Mouse (Mus musculus): ENCODE data around the gene Dab1. TPM values are rescaled to one million over a fixed set of nuclear protein-coding genes. Genes with fewer than 3 reads are reported as not detected.

The Dab1 gene
- total RNA-seq (2021): under 1 TPM in 1 of 2 experiments, not detected in 1; 0.16 TPM
- long read RNA-seq, experiment 1: 0 reads
- long read RNA-seq, experiment 2: 0 reads

- DNase-seq: no peak
Observed at GRCm38 (mm10) chr4:103619321-103619945, at the start of gene Dab1. TSS of gene Dab1 (plus strand) at chr4:103619359.

- DNase-seq: no peak
Observed at GRCm38 (mm10) chr4:103571721-103572352, 47.3 kb upstream of the Dab1 start.

GRCm38 (mm10) chr4:103575556-103575955 is 43.6 kb upstream of the Dab1 start:
- DNase-seq: no peak

- DNase-seq: no peak
Observed at GRCm38 (mm10) chr4:103576305-103576704, 42.9 kb upstream of the Dab1 start.

- DNase-seq: no peak
Observed at GRCm38 (mm10) chr4:103577111-103577815, 41.9 kb upstream of the Dab1 start.

GRCm38 (mm10) chr4:103577821-103578220 is 41.3 kb upstream of the Dab1 start:
- no peak for DNase-seq

- no peak for DNase-seq
Observed at GRCm38 (mm10) chr4:103580021-103580420, 39.1 kb upstream of the Dab1 start.

- no peak for DNase-seq
Observed at GRCm38 (mm10) chr4:103615011-103615410, 4.1 kb upstream of the Dab1 start.

GRCm38 (mm10) chr4:103619946-103620371 is 800 bp downstream of the Dab1 start:
- no peak for DNase-seq

- DNase-seq: no peak
Observed at GRCm38 (mm10) chr4:103620590-103621155, 1.5 kb downstream of the Dab1 start.

DNA sequence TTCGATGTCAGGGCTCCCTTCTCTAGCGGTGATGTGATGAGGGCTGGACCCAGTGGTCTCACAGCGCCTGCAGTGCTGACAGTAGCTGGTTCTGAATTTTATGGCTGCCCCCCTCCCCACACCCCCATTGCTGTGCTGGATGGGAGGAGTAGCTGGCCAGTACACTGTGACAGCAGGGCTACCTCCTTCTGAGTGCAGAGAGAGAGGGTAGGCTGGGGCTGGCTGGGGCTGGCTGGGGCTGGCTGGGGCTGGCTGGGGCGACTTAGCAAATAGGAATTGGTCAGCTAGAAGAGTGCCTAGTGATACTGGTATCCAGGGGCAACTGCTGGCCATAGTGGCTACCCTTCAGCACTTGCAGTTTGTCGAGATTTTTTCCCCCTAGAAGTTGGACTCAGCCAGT is 2.4 kb downstream of the Dab1 start:
- DNase-seq: no peak

DNA sequence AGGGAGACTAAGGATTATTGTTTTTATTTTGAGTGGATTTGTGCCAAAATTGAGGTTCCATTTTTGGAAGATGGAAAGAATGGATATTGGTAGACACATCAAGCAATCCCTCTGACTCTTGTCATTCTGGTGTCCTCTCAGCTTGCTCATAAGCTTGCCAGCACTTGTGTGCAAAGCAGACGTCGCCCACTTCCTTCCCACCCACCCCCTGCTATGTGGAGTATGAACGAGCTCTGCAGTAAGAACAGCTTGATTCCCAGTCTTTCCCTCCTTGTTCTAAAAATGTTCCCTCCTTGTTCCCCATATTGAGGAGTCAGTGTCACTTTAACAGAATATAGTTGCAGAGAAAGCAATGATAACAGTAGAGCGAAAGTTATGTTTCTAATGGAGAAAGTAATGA is 11.0 kb downstream of the Dab1 start:
- no peak for DNase-seq

GRCm38 (mm10) chr4:103636168-103636776 is 17.1 kb downstream of the Dab1 start:
- no peak for DNase-seq

DNA sequence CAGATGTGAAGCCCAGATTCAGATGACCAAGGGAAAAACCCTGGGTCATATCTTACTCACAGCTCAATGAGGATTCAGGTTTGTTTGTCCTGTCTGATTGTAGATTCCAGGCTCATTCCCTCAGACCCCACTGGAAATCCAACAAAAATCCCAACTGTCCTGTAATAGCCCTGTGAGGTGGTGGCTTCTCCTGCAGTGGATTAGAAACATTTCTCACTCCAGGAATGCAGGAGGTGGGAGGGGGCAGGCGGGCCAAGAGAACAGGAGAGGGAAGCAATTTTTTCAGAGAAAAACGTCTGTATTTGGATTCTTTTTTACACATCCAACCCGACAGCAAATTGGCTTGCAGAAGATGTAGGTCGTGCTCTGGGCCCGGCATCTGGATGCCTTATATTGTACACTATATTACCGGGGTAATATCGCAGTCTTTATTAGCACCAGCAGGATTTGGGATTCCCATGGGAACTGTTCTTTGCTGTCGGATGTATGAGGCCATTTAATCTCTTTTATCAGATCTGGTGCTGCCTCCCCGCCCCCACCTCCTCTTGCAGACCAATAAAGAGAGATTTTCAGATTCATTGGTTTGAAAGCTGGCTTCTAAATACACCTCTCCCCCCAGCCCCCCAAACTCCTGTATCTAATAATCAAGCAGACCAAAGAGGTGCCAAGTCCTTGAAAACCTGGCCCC is 29.2 kb downstream of the Dab1 start:
- no peak for DNase-seq

DNA sequence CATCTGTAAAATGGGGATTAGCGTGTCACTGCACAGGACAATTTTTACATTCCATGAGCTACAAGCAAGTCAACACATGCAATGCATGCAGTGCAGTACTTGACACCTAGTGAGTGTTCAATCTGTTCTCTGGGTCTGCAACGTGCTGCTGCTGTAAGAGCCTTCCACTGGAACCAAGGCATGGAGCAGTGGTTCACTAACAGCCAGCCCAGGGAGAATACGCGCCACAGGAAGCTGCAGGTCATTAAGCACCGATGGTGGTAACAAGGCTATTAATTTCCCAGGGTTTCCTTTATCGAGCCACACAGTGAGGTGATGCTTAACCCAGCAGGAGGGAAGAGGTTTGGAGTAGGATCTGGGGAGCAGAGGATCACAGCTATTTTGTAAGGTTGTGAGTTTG is 36.6 kb downstream of the Dab1 start:
- no peak for DNase-seq

GRCm38 (mm10) chr4:103661386-103661785 is 42.2 kb downstream of the Dab1 start:
- no peak for DNase-seq

- no peak for DNase-seq
Observed at GRCm38 (mm10) chr4:103667438-103667837, 48.3 kb downstream of the Dab1 start.

GRCm38 (mm10) chr4:103677195-103677594 is 58.0 kb downstream of the Dab1 start:
- DNase-seq: no peak

- no peak for DNase-seq
Observed at GRCm38 (mm10) chr4:103678501-103678900, 59.3 kb downstream of the Dab1 start.

GRCm38 (mm10) chr4:103685136-103685535 is 66.0 kb downstream of the Dab1 start:
- no peak for DNase-seq

DNA sequence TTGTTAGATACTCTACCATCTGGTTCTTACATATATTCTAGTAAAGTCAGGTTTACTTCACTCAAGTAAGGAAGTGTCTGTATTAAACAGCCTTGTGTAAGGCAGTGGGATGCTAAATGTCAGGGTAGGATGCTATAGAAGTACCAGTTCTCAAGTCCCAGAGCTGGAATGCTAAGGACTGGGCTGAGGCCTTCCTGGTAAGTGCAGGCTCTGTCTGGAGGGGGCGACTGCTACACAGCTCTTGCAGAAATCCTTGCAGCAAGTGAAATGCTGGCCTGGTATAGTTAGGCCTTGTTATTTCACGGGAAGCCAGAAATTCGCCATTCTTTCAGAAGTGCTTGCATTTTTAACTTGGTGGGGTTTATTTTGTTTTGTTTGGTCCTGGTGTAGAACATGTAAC is 72.6 kb downstream of the Dab1 start:
- no peak for DNase-seq

DNA sequence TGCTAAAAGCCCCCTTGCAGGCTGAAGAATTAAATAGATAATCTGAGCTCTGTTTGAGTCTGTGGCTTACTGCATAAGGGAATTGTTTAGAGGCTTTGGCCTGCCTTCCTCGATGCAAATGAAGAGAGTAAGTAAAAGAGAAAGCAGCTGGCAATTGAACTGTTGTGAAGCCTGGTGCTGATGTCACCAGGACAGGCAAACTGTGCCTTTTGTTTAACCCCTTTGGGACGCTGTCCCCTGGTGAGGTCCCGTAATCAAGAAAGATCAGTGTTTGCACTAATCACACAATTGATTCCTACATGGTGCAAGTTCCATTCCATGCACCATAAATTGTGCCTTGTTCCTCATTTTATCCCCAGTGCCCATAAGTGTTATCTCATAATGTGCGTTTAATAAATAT is 80.6 kb downstream of the Dab1 start:
- no peak for DNase-seq

Data from gastrocnemius, postnatal 25 days (tissue).